Mouse (Mus musculus) adrenal gland, postnatal 14 days (tissue): ENCODE measurements around the gene Mgea5. TPM values are rescaled to one million over a fixed set of nuclear protein-coding genes. Genes with fewer than 3 reads are reported as not detected.

Source experiments
- DNase-seq: peaks from one replicate; pipeline ENCODE4 v3.0.0; 2021; ENCODE audit warnings: mixed read lengths
- total RNA-seq: library from RNA; stranded (reverse); gene quantifications from 2 replicates; pipeline ENCODE4 v1.2.3, GENCODE M21; 2021

The Mgea5 gene
- total RNA-seq, 1 experiment from 2014 or later: 71.8 TPM

DNA sequence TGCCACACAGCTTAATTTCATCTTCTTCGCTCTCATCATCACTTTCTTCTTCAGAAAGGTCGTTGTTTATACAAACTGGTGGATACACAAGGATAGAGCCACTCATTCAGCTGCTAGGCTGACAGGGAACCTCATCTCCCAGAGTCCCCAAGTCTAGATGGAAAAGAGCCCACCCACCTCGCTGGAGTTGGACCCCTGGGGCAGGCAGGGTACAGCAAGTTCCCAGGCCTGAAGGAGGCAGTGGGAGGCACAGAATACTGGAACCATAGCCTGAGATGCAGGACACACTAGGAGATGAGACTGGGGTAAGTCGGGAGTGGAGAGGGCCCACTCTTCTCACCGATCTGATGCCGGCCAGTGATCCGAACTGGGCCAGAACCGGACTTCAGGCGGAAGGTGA, 35.4 kb downstream of the Mgea5 start:
- DNase-seq: no peak

DNA sequence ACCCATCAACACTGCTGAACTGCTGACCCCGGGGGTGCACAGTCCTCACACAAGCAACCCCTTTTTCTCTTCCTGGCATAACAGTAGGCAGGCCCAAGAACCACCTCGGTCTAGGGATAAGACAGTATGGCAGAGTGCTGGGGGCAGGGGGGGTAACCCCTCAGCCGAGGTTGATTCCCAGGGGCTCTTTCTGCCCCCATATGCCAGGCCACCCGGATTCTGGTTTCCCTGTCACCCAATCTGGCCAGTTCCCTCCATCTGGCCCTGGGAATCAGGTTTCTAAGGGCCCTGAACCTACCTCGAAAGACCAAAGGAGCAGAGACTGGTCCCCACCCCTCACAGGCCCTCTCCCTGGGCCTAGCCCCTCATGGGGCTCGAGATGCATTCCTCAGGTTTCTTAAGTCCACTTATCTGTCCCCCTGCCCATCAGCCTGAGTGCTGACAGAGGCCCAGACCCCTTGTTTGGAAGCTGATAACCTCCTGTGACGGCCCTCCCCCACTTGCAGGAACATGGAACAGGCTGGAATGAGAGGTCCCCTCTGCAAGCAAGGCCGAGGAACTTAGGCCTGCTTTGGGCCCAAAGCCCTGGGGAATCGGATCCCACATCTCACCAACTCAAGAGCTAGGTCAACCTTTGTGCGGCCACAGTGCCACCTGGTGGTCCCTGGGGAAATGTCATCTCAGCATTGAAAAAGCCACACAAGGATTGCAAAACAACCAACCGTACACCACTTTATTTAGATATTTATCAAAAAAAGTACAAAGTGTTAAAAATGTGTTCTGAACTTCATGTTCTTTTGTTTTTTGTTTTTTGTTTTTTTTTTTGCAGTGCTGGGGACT, 36.4 kb downstream of the Mgea5 start:
- DNase-seq: peak; percentile 90

DNA sequence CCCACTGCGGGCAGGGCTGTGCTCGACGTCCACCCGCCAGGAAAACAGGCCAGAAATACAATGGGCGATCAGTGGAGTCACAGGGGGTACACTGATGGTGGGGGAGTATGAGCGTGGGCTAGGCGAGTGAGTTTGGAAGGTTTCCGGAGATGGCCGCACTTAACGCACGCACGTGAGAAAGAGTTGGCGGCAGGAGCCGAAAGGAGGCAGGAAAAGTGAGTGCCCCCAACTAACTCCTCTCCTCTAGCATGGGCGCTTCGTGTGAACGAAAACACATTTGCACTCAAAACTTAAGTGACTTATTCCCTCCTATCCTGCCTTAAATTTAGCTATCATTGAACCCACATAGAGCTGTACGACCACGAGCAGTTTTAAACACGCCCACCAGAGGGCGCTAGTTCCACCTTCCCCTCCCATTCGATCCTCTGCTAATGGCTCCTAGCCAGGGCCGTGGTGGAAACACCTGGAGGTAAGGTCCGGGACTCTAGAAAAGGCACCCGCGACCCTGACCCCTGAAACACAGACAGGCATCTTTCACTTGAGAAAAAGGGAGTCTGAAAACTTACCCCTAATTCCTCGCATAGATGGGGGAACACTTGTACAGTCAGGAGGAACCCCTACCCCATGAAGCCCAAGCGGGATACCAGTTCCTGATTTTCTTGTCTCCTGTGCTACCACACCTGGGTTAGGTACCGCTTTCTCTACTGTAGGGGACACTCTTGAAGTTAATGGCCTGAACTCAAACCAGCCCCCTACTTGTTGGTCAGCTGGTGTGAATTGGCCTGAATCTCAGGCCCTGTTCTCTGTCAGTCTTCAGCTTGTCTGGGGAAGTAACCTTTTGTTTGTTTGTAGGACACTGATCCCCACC, 37.2 kb downstream of the Mgea5 start:
- DNase-seq: peak; percentile 86

DNA sequence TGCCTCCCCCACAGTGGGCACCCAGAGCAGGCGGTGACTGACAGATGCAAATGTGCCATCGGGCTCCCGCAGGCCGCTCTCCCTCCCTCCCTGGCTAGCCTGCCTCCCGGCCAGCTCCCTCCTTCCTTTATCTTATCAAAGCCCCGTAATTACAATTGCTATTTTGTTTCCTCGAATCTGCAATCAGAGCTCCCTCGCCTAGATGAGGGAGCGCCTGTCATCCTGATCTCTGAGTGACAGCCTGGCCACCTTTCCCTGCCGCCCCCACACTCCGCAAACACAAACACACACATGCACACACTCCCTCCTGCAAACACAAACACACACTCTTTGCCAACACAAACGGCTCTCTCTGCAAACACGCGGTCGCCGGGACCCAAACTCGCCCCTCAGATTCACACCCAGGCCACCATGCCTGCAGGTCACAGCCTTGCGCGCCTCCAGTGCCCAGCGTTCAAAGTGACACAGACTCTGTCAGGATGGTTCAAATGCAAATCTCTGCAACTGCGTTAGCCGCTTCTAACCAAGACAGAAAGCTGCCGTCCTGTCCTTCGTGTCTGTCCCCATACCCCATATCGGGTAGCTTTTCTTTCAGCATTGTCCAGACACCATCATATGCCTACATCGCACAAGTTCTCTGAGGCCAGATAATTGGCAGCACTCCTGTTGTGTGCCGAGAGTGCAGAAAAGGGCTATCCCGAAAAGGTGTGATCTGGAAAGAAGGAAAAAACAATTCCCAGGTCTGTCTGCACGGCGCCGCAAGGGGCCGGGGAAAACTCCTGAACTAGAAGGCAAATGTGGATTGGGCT, 38.1 kb downstream of the Mgea5 start:
- no peak for DNase-seq

DNA sequence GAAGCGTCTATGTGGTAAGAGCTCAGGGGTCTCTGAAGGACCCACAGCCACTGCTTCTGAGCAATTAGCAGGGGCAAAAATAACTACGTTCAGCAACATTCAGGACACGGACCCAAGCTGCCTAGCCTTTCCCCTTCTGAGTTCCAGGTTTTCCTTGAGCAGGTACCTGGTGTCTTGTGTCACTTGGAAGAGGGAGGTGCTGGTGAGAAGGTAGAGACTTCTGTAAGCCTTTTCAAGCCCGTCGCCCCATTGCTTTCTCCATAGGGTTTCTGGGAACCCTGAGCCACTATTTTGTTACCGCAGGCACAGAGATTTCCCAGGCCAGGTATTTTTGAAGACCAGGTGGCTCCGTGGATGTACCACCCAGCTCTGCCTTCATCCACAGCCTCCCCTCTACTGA, 40.0 kb downstream of the Mgea5 start:
- no peak for DNase-seq

DNA sequence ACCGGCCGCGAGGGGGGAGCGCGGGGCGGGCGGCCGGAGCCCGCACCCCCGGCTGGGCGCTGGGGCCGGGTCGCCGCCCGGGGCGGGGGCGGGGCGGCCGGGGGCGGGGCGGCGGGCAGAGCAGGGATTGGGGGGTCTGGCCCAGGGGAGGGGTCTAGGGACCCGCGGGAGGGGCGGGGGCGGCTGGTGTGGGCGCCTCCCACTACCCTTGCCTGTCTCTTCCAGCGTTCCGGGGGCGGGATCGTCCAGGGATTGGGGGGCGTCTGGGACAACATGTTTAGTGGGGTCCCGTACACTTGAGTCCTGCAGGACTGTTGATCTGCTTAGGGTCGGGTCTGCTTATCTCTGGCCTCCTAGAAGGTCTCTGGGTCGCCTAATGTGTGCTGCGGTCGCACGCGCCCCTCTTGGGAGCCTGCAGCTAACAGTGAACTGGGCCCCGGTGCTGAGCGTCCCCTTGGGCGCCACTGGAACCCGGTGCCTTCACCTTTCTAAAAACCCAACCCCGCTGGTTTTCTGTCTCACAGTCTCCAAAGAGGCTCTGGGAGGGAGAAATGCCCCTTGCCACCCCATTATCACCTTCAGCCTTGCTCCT, 40.6 kb downstream of the Mgea5 start:
- DNase-seq: no peak

DNA sequence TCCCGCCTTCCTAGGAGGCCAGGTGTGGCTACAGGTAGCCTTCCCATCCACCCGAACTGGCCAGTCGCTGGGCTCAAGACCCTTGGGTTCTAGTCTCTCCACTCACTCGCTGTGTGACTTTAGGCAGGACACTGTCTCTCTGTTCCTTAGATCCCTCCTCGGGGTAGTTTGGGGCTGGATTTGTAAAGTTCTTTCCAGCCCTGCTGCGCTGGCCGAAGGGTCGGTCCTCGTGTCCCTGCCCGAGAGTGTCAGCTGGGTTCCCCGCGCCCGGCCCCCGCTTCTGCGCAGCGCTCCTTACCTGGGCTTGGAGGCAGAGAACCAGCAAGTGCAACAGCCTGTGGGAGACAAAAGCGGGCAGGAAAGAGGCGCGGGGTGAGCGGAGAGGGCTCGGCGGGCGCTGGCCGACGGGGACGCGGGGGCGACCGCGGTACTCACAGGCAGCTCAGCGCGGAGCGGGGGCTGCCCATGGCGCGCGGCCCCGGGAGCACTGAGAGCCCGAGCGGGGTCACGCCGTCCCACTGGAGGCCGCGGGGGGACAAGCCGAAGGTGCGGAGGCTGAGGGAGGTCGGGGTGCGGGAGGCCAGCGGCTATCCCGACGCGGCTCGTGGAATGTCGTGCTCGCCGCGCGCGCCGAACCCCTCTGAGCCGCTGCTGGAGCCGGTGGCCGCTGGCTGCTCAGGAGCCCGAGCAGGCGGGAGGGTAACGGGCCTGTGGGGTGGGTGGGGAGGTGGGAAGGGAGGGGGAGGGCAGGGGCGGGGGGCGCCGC, 41.2 kb downstream of the Mgea5 start, which contains the start of gene Fgf8:
Gene Fgf8, minus strand, starts transcription at position 698 of the 766 bp plus-strand sequence.
- peak; percentile 37 for DNase-seq

DNA sequence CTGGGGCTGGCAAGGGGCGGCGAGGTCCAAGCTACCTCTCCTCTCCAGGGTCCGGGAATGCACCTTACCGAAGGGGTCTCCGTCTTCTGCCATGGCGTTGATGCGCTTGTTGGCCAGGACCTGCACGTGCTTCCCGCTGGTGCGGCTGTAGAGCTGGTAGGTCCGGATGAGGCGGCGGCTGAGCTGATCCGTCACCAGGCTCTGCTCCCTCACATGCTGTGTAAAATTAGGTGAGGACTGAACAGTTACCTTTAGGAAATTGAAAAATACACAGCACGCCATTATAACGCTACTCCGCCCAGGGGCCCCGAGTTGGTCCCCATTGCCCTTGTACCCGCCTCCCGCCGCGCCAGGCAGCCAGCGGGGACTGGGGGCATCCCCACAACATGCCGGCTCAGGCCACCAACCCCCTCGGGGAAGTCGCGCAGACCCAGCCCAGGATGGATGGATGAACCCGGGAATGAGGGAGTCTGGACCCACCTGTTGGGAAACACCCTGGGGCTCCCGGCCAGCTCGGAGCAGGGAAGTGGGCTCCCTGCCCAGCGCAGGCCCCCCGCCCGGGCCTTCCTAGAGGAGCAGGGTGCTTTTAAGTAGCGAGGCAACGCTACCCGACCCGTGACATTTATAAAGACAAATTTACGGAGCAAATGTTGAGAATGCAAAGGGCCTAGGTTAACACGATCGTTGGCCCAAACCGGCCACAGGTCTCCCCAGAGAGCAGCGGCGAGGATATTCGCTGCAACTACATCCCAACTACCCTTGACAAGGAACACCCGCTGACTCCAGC, 42.0 kb downstream of the Mgea5 start:
- DNase-seq: no peak

DNA sequence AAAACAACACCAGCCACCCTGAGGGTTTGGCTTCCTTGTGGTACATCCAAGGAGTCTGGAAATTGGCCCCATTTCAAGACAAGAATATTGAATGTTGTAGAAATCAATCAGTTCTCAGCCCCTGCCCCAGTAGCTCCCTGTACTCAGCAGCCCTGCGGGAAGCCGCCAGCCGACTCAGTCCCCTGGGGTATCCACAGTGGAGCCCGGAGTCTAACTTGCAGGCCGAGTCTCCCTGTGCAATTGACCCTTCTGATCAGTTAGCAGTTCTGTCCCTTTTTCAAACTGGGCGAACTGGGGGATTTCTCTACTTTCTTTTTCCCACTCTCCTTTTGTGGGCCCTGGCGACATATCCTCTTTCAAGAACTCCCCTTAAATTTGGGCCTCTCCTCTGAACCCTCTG, 42.8 kb downstream of the Mgea5 start:
- DNase-seq: no peak

DNA sequence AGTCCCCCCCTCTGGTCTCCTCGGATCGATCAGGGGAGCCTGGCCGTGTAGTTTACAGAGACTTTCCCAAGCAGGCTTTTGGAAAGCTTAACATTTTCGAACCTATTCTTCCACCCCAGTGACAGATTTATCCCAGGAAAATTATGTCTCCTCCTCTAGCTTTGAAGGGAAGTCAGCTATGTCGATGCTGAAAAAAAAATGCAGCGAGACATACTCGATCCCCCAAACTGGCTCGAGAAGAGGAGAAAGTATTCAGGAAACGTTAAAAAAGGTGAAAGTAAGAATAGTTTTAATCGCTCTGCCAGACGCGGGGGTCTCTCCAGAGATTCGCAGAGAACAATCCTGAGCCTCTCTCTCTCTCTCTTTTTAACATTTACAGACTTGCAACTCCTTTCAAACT, 43.4 kb downstream of the Mgea5 start:
- no peak for DNase-seq

DNA sequence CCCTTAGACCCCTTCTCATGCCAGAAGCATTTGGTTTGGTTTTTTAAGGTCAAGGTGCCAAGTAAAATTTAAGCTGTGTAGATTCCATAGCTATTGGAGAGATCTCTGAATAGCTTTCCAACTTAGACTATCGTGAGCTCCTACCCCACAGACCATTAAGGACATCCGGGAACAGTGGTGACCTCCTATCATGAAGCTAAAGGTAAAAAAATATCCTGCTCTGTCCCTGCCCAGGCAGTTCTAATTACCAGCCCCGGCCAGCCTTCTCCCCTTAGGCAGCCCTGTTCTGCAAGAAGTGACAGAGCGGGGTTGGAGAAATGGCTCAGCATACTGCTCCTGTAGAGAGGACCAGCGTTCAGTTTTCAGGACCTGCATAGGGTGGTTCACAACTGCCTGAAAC, 45.1 kb downstream of the Mgea5 start:
- no peak for DNase-seq

DNA sequence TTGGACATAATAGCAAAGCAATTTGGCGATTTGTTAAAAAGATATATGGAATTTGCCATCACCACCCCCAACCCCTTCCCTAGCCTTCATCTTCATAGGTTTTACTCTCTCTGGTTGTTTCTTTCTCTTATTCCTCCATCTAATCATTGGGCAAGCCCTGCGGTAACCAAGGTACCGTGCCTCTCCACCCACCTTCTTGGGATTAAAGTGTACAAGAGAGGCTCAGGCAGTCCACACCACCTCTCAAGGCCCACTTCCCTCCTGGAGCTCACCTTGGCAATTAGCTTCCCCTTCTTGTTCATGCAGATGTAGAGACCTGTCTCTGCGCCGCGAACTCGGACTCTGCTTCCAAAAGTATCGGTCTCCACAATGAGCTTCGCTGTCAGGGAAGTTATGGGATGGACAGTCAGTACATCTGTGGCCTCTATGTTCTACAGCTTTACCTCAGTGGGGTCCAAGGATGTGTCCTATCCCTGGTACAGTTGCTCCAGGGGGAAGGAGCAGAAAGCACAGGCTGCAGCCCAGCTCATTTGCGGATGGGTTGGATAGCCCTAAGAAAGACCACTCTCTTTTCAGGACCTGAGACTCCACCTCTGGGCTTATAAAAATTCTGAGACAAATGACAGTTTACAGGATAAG, 45.7 kb downstream of the Mgea5 start:
- no peak for DNase-seq

DNA sequence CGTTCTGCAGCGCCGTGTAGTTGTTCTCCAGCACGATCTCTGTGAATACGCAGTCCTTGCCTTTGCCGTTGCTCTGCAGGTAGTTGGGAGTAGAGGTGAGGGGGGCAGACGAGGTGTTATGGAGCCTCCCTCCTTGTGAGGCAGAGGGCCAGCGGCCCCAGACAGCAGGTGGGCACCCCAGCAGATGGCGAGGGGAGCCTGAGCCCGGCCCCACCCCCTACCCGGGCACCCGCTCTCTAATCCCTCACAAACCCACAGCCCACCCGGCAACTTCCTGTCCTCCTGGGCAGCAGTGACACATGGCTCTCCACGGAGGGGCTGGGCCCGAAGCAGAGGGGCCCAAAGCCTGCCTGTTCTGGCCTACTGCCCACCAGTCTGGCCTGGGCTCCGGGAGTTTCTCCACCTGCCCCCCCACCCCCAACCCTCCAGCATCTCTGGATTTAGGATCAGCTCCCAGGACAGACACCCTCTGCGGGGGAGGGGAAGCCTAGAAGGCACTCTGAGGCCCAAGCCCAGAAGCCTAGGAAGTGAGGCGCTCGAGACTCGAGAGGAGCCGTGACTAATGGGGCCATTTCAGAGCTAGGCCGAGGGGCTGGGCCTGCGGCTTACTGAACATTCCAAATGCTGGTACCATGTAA, 46.3 kb downstream of the Mgea5 start:
- DNase-seq: no peak

DNA sequence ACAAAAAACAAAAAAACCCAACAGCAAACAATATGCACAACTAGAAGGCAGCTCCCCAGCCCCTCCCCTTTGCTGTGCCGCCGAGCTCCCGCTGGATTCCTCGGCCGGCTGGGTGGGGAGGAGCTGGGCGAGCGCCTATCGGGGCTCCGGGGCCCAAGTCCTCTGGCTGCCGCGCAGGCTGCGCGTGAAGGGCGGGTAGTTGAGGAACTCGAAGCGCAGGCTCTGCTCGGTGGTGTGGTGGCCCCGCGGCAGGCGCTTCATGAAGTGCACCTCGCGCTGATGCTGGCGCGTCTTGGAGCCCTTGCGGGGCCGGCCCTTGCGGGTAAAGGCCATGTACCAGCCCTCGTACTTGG, 46.8 kb downstream of the Mgea5 start:
- peak; percentile 70 for DNase-seq

DNA sequence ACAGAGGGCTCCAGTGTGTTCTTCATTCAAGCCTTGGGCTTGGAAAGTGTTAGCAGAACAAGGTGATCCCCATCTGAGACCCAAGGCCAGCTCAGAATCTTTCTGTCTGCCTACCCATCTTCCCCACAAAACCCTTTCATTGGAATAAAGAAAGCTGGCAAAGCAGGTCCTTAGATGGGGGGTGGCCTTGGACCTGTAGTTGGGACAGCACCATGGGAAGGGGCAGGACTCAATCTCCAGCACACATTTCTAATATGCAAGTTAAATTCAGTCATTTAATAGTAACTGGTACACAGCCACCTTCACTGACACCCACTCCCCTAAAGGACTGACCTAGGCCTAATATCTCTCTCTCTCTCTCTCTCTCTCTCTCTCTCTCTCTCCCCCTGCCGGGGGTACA, 47.4 kb downstream of the Mgea5 start:
- DNase-seq: no peak

DNA sequence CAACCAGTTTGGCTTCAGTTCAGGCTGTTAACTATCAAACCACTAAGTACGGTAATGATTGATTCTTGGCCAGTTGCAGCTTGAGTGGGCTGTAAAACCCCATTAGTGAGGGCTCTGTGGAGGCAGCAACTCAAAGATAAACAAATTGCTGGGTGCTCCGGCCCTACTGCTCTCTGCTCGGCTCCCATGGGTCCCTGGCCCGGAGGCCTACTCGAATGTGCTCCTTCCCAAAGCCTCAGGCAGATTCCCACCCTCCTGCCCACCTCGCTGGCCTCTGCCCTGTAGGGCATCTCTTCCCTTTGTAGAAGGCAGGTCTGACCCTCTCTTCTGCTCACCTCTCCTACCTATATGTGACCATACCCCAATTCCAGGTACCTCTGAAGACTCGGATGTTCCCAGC, 48.9 kb downstream of the Mgea5 start:
- DNase-seq: no peak

DNA sequence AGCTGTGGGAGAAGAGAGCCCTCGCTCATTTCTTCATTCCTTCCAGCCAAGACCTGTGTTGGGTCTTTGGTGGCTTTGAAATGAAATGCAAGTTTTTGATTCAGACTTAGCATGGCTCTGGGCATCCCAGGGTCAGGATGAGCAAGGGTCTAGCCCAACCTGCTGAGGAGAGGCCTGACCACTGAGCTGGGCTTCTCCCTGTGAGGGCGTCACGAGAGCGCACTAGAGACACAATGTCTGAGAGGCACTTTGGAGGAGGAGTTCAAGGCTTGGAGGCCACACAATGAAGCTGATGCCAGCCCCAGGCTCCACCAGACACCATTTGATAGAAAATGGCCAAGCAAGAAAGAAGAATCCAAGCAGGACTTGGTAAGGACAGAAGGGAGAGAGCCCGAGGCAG, 49.4 kb downstream of the Mgea5 start:
- DNase-seq: no peak

DNA sequence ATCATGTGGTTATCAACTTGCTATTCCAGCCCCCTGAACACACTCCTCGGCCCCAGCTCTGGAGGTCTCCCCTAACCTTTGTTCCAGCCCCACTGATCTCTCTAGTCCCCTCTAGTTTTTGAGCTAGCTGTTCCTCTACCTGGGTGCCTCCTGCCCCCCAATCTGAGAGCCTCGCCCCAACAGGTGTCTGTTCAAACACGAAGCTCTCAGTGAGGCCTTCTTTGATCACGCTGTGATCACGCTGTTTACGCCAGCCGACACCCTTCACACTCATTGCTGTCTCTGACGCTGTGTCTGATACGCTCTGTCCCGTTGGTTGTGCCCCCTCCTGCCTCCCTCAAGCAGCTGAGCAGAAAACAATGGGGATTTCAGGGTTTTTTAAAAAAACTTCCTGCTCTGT, 50.1 kb downstream of the Mgea5 start:
- DNase-seq: no peak

DNA sequence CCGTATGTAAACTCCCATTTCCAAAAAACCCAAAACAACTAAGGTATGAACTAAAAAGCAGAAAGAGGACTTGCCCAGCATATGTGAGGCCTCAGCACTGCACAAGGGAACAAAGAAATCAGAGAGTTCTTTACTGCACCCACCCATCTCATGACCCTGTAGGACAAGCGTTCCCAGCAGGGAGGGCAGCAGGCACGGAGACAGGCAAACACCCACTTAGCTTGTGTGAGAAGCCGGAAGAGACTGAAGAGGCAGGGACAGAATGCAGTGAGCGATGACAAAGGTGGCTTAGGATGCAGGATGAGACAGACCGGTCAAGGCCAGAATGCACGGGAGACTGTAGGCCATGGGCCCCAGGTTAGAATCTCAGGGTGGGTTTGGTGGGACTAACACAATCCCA, 52.0 kb downstream of the Mgea5 start:
- no peak for DNase-seq

DNA sequence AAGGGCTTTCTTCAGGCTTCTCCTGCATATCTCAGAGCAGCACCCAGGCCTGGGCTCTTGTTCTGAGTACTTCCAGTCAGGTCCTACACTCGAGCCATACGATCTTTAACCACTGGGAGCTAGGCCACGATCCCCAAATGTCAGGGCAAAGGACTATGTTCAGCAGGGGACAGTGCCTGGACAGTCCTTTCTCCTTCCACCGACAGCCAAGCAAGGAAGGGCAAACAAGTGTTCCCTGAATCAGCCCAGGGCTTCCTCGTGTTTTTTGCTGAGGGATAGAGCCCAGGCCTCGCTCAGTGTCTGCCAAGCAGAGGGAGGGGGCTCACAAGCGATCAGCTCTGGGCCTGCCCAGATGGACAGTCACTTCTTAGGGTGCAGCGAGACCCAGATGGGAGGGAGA, 53.6 kb downstream of the Mgea5 start:
- no peak for DNase-seq
